Mouse (Mus musculus) CD4-positive helper T cell, adult 2 months (primary cell): ENCODE measurements at regions not wholly inside any gene's neighbourhood (a gene's known extent, or its start where the extent isn't known, plus 50 kb on each side); places are given as distances from the start of the nearest gene placed in this dataset.

Experiments used
- DNase-seq: peaks from one replicate; pipeline ENCODE4 v3.0.0-alpha.2; 2012; ENCODE audit warnings: low read depth, missing footprints, low spot score

DNA sequence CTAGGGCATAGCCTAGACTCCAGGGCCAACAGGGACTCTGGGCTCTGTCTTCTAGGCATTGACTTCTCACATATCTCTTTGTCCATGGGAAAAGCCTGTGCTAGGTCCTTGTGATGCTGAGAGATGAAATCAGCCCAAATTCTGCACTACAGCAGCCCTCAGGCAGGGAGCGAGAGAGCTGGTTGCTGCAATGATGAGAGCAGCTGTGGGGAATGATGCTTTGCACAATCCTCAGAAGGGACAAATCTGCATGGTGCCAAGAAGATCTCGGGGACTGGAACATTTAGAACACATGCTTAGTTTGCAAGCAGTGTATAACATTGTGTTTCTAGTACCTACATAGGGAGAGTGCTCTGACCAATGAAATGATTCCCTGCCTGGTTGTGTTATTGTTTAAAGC, 259.2 kb upstream of the Trib2 start:
- DNase-seq: no peak

- DNase-seq: no peak
Observed at GRCm38 (mm10) chr12:16068940-16069339, 252.2 kb upstream of the Trib2 start.

DNA sequence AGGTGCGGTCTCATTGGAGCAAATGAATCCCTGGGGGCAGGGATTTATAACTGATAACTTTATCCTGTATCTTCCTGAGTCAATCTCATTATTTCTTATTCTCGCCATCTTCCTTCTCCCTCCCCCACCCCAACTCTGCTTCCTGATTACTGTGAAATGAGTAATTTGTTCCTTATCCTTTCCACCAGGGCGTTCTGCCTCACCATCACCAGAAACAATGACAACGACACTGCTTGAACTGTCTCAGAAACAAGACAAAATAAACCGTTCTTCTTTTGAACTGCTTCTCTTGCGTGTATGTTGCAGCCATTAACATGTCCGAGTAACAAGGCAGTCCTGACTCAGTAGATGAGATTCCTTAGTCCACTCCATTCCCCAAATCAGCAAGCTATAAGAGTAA, 246.0 kb upstream of the Trib2 start:
- DNase-seq: no peak

- DNase-seq: no peak
Observed at GRCm38 (mm10) chr12:16060461-16060860, 243.7 kb upstream of the Trib2 start.

GRCm38 (mm10) chr12:16058255-16058654, 241.5 kb upstream of the Trib2 start:
- DNase-seq: no peak

DNA sequence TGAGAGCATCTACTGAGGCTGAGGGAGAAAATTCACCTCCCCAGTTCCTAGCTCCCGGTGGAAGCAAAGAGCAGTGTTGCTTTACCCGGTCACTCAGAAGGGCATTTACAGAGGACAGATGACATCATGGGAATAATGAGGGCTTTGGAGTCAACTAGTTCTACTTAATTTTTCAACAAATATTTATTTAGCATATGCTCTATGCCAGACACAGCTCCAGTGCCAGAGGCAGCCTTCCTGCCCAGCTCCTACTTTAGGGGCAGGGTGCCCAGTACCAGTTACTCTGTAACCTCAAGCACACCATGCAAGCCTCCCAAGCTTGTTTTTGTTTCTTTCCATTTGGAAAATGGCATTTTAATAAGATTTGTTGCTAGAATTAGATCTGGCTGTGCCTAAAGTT, 240.1 kb upstream of the Trib2 start:
- no peak for DNase-seq

GRCm38 (mm10) chr12:16056216-16056615, 239.5 kb upstream of the Trib2 start:
- DNase-seq: no peak

DNA sequence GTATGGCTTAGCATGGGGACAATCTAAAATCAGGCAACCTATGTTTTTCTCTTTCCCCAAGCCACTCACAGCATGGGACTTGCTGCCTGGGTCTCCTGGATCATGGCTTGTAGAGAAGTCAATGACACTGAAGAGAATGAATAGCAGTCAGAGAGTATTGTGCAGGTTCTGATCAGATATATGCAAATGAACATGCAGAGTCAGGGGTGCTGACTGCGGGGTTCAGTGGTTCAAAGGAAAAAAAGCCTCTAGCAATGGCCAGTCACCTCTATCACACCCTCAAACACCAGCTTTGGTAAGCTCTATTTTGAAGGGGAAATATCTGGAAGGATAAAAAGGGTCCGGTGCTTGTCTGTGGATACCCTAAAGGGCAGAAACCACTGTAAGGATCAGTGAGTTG, 237.9 kb upstream of the Trib2 start:
- DNase-seq: no peak

DNA sequence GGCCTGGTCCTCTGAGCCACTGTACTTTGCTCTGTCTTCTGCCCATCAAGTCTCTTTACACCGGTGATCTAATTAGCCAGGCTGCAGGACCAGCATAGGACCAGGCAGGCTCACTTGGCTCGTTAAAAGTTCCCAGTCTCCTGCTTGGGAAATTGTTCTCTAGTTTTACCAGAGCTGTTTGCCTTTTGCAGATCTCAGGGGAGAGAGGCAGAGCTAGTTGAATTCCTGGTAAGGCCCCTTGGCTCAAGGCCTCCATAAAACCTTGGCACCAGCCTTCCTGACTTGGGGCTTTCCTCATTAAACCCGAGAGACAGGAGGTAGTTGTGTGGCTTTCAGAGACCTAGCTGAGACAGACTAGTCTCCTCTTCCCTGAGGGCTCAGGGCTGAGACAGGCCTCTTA, 237.0 kb upstream of the Trib2 start:
- no peak for DNase-seq

DNA sequence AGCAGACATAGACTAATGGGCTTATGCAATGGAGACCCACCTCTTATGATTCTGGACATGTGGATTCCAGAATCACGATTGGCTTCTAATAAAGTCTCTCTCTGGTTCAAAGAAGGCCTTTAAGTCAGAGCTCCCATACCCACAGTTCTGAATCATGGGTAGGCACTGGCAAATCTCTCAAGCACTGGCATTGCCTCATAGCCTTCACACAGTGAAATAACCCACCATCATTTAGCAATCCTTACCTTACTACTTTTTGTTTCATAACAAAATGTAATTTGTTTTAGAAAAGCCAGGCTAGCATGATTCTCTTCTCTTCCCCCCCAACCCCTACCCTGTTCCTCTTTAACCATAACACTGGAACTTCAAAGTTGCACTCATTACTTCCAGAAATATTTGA, 236.3 kb upstream of the Trib2 start:
- no peak for DNase-seq

- no peak for DNase-seq
Observed at GRCm38 (mm10) chr12:16052353-16052752, 235.6 kb upstream of the Trib2 start.

GRCm38 (mm10) chr12:16051439-16051838, 234.7 kb upstream of the Trib2 start:
- no peak for DNase-seq

DNA sequence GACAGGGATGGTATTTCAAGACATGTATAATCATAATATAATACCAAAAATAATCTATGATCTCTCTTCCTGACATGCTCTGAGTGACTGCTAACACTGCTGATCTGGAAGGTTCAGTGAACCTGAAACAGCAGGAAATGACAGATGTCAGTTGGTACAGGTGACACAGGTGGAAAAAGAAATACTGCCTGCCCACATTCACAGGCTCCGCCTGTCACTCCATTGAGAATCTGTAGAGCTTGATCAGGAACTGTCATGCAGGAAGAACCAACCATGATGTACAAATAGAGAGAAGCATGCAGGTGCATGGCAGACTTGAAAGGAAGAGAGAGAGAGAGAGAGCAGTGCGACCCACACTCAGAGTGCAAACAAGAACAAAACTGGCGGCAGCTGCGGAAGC, 232.8 kb upstream of the Trib2 start:
- DNase-seq: peak; percentile 80

- DNase-seq: no peak
Observed at GRCm38 (mm10) chr12:16046643-16047042, 229.9 kb upstream of the Trib2 start.

- no peak for DNase-seq
Observed at GRCm38 (mm10) chr12:16045791-16046494, 229.2 kb upstream of the Trib2 start.

DNA sequence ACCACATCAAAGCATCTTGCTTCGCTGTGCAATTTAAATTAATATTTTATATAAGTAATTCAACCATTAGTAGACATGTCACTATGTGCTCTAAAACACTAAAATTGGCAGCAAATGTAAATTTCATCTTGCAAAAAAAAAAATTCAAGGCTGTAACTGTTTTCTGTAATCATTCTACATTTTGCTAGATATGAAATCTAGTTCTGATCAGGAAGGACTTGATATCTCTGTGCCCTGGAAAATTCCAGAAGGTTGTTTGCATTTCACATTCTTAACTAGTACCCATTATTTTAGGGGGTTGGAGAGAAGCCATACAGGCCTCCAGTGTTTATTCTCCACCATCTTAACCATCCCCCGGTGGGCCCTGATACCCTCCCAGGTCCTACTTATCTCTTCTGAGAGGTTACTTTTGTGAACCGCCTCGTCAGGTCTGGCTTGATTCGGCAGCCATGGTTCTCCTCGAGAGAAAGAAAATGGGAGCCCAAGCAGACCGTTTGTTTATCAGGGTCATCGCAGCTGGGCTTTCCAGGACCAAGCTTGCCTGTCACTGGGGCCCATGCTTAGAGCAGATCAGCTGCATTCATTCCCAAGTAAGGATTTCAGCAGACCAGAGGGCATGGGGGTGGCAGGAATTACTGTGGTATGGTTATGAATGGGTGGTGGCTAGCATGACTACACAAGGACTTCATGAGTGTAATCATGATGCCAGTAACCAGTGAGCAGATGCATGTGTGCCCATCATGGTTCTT, 226.9 kb upstream of the Trib2 start:
- no peak for DNase-seq

DNA sequence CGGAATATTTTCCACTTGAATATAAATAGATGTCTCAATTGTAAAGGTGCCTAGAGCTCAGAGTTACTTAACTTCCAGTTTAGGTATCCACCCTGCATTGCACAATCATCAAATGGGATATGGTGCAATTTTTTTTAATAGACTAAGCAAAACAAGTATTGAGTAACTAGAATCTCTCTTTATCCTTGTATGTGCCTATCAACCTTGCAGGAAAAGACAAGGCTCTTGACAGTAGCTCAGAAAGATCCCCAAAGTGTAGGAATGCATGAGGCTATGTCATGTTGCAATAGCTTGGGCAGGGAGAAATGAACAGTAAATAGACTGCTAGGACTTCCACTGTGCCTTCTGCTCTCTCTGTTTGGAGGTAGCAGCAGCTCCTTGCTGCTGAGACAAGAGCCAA, 225.6 kb upstream of the Trib2 start:
- DNase-seq: no peak

DNA sequence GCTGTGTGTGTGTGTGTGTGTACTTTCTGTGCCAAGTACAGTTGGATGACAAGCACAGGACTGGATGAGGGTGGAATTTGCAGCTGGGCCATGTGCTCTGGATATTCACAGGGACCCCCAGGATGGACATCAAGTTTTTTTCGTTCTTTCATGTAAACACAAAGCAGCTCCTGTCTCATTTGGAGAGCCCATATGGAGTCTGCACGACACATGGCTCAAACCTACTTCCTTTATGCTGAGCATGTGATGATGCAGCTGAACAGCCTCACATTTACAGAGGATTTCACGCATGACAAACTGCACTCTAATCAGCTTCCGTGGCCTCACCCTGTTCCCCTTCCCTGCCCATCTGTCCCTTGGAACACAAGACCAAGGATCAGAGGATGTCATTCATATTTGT, 224.4 kb upstream of the Trib2 start:
- DNase-seq: no peak

DNA sequence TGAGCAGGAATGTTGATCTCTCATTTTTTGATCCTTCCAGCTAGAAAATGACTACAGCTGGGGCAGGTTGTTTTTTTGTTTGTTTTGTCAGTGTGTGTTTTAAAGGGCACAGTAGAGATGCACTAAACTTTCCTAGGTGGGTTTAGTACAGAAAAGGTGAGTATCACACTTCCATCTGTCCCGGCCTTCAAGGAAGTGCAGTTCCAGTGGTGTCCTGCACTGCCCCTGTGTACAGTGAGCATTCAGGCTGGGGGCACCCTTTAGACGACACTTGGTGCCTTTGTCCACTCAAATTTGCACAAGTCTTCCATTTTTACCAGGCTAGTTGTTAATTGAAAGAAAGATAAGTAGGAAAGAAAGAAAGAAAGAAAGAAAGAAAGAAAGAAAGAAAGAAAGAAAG, 218.8 kb upstream of the Trib2 start:
- no peak for DNase-seq

DNA sequence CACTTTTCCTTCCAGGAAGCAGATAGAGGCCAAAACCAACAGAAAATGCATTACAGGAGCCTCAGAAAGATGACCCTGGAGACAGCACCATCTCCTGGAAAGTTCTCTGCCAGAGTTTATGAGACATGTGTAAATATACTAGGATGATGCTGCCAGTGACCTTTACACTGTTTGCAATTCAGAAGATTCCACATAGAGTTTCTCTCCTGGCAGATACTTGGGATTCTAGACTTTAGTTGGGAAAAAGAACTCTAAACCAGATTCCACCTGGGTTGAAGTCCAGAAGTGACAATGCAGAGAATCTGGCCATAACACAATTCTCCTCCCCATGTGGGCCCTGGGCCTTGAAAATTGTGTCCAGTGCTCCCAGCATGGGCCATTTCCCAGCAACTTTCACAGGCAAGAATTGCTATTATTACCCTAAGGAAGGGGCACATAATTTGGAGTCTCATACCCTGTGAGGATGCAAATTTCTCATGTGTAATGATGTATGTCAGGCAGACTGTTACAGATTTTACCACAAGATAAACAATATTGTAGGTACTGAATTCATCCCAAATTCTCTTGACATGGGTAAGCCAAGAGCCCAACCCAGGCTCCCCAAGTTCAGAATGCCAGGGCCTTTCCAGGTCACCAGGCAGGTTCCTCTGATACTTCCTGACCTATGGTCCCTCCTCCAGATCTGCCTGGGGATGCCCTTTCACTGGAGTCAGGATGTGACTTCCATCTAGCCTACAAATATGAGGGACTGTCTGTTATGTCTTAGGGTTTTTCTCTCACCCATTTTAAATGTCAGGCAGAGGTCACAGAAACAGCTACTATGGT, 218.2 kb upstream of the Trib2 start:
- no peak for DNase-seq

- DNase-seq: no peak
Observed at GRCm38 (mm10) chr12:16026654-16027053, 209.9 kb upstream of the Trib2 start.

DNA sequence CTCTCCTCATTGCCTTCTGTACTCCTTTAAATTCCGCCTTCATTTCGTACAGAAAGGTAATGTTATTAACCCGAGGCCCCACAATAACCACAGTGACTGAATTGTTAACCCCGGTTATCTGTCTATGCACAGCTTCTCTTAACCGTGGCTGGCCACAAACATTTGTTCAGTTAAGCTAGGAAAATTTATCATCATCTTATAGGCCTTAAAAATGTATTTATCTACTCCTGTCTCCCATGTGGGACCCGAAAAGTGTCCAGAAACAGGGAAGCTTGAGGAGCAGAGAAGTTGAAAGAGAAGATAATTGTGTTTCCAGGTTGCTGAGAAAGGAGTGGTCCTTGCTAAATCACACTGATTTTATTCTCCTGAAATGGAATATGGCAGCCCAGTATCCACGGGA, 206.6 kb upstream of the Trib2 start:
- DNase-seq: no peak
